Mouse (Mus musculus): ENCODE measurements at regions not wholly inside any gene's neighbourhood (a gene's known extent, or its start where the extent isn't known, plus 50 kb on each side); places are given as distances from the start of the nearest gene placed in this dataset.

GRCm38 (mm10) chr14:58868176-58868949 lies 274.3 kb downstream of the 1700129C05Rik start:
- ChIA-PET POLR2A (no interaction called here), CTCF (no interaction called here)

GRCm38 (mm10) chr14:58867396-58868107 lies 275.1 kb downstream of the 1700129C05Rik start:
- ChIA-PET CTCF (no interaction called here), POLR2A (no interaction called here)

- CTCF ChIA-PET, result interaction anchor here in 1 of 4 experiments (1.0 kb wide), 1 partner anchor 83 kb away, joined by 3 read pairs; no protein-coding TSS in a partner anchor
- POLR2A ChIA-PET, result interaction anchor here in 1 of 4 experiments (0.6 kb wide), 1 partner anchor 13 kb away, joined by 3 read pairs; no protein-coding TSS in a partner anchor
Observed at GRCm38 (mm10) chr14:58854871-58855270, 287.8 kb downstream of the 1700129C05Rik start.

GRCm38 (mm10) chr14:58844565-58844964 lies 298.1 kb downstream of the 1700129C05Rik start:
- POLR2A ChIA-PET, result no interaction called here
- CTCF ChIA-PET, result no interaction called here

- ChIA-PET POLR2A (interaction anchor here in 1 of 4 experiments (0.6 kb wide), 1 partner anchor 12 kb away, joined by 3 read pairs; no protein-coding TSS in a partner anchor), CTCF (no interaction called here)
Observed at GRCm38 (mm10) chr14:58842196-58842886, 300.4 kb downstream of the 1700129C05Rik start.

GRCm38 (mm10) chr14:58822938-58823337 lies 319.8 kb downstream of the 1700129C05Rik start:
- POLR2A ChIA-PET, result interaction anchor here in 1 of 4 experiments (0.6 kb wide), 3 partner anchors 238 to 1322 kb away, joined by 3 to 5 read pairs (median 3); no protein-coding TSS in a partner anchor
- CTCF ChIA-PET, result interaction anchor here in 1 of 4 experiments (0.7 kb wide), 1 partner anchor 881 kb away, joined by 3 read pairs; no protein-coding TSS in a partner anchor

- POLR2A ChIA-PET, result interaction anchor here in 1 of 4 experiments (0.6 kb wide), 2 partner anchors 51 to 780 kb away, joined by 3 read pairs; no protein-coding TSS in a partner anchor
- CTCF ChIA-PET, result interaction anchor here in 1 of 4 experiments (0.7 kb wide), 1 partner anchor 688 kb away, joined by 3 read pairs; no protein-coding TSS in a partner anchor
Observed at GRCm38 (mm10) chr14:58817961-58818504, 324.7 kb downstream of the 1700129C05Rik start.

GRCm38 (mm10) chr14:58816540-58816876 lies 326.2 kb downstream of the 1700129C05Rik start:
- ChIA-PET POLR2A (no interaction called here), CTCF (no interaction called here)

GRCm38 (mm10) chr14:58815616-58816539 lies 326.8 kb downstream of the 1700129C05Rik start:
- CTCF ChIA-PET, result no interaction called here
- POLR2A ChIA-PET, result no interaction called here

- POLR2A ChIA-PET, result interaction anchor here in 1 of 4 experiments (0.7 kb wide), 1 partner anchor 351 kb away, joined by 3 read pairs; no protein-coding TSS in a partner anchor
- CTCF ChIA-PET, result no interaction called here
Observed at GRCm38 (mm10) chr14:58812585-58812984, 330.1 kb downstream of the 1700129C05Rik start.

GRCm38 (mm10) chr14:58801402-58801861 lies 341.3 kb downstream of the 1700129C05Rik start:
- ChIA-PET POLR2A (interaction anchor here in 1 of 4 experiments (0.9 kb wide), 1 partner anchor 14 kb away, joined by 3 read pairs; no protein-coding TSS in a partner anchor), CTCF (no interaction called here)

- POLR2A ChIA-PET, result interaction anchor here in 1 of 4 experiments (1.2 kb wide), 1 partner anchor 13 kb away, joined by 3 read pairs; no protein-coding TSS in a partner anchor
- CTCF ChIA-PET, result no interaction called here
Observed at GRCm38 (mm10) chr14:58788190-58788945, 354.3 kb downstream of the 1700129C05Rik start.

GRCm38 (mm10) chr14:58787618-58788017 lies 355.1 kb downstream of the 1700129C05Rik start:
- POLR2A ChIA-PET, result interaction anchor here in 1 of 4 experiments (1.2 kb wide), 1 partner anchor 14 kb away, joined by 3 read pairs; no protein-coding TSS in a partner anchor
- CTCF ChIA-PET, result no interaction called here

GRCm38 (mm10) chr14:58786791-58787491 lies 355.8 kb downstream of the 1700129C05Rik start:
- ChIA-PET CTCF (no interaction called here), POLR2A (interaction anchor here in 1 of 4 experiments (1.2 kb wide), 1 partner anchor 15 kb away, joined by 3 read pairs; no protein-coding TSS in a partner anchor)

GRCm38 (mm10) chr14:58783201-58783600 lies 359.5 kb downstream of the 1700129C05Rik start:
- CTCF ChIA-PET, result no interaction called here
- POLR2A ChIA-PET, result interaction anchor here in 2 of 4 experiments (0.6 to 0.7 kb wide), 2 partner anchors 27 to 1108 kb away, joined by 4 read pairs; no protein-coding TSS in a partner anchor

- CTCF ChIA-PET, result no interaction called here
Observed at GRCm38 (mm10) chr14:58780306-58780705, 362.4 kb downstream of the 1700129C05Rik start.

More at GRCm38 (mm10) chr14:58780306-58780705, 362.4 kb downstream of the 1700129C05Rik start:
- POLR2A ChIA-PET, result interaction anchor here in 1 of 4 experiments (0.6 kb wide), 1 partner anchor 219 kb away, joined by 3 read pairs; no protein-coding TSS in a partner anchor
